Mouse (Mus musculus): ENCODE results near the gene Lipi.

Gene Lipi

GRCm38 (mm10) chr16:75585961-75586360, at the start of gene Lipi:
TSS of gene Lipi (minus strand) at chr16:75586061.
- DNase-seq, result no peak

GRCm38 (mm10) chr16:75627862-75628261, 42.0 kb upstream of the Lipi start:
- no peak for DNase-seq

GRCm38 (mm10) chr16:75617651-75618349, 31.9 kb upstream of the Lipi start:
- no peak for DNase-seq

GRCm38 (mm10) chr16:75612561-75612960, 26.7 kb upstream of the Lipi start:
- DNase-seq, result no peak

GRCm38 (mm10) chr16:75606415-75606814, 20.6 kb upstream of the Lipi start:
- DNase-seq, result no peak

GRCm38 (mm10) chr16:75593501-75594183, 7.8 kb upstream of the Lipi start:
- no peak for DNase-seq

- peak; percentile 77 for DNase-seq
Observed at GRCm38 (mm10) chr16:75592671-75593500, 7.0 kb upstream of the Lipi start, which contains the start of gene Rbm11. TSS of gene Rbm11 (plus strand) at chr16:75592844.

- no peak for DNase-seq
Observed at GRCm38 (mm10) chr16:75586466-75586865, 605 bp upstream of the Lipi start.

GRCm38 (mm10) chr16:75582279-75582678, 3.6 kb downstream of the Lipi start:
- DNase-seq, result no peak

GRCm38 (mm10) chr16:75562910-75563309, 23.0 kb downstream of the Lipi start:
- no peak for DNase-seq

GRCm38 (mm10) chr16:75545310-75545709, 40.6 kb downstream of the Lipi start:
- no peak for DNase-seq

- no peak for DNase-seq
Observed at GRCm38 (mm10) chr16:75537784-75538565, 47.9 kb downstream of the Lipi start.

GRCm38 (mm10) chr16:75531705-75532104, 54.2 kb downstream of the Lipi start:
- no peak for DNase-seq

GRCm38 (mm10) chr16:75496568-75496967, 89.3 kb downstream of the Lipi start:
- DNase-seq, result no peak

Measured in cerebellum, adult 8-10 months (tissue).